Mouse (Mus musculus): ENCODE measurements around the gene Senp8. TPM values are rescaled to one million over a fixed set of nuclear protein-coding genes. Genes with fewer than 3 reads are reported as not detected.

Gene Senp8
- polyA plus RNA-seq, 2 experiments, result 1.8 to 3.1 TPM

DNA sequence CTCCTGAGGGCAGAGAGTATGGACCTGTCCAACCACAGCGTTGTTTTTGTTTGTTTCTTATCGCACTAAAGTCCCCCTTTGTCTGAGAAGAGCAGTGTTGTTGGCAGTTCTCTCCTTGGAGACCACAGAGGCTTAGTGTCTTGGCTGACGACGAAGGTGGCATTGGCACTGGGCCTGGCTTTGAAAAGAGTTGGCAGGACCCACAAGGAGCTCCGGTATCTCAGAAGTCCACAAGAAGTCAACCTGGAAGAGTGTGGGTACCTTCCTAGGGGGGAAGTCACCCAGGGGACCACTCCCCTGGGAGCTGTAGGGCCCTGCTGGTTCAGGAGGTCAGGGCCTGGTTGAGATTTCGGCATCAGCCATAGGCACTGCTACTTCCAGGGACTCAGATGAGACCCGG lies 49.4 kb downstream of the Senp8 start:
- ATAC-seq (ENCODE audit: insufficient read depth), result no peak
- 73% methylated on average over 7 of the region's 7 CpGs for WGBS (ENCODE audit: insufficient replicate concordance)

GRCm38 (mm10) chr9:59696381-59696780 lies 54.1 kb downstream of the Senp8 start:
- H3K9me3 ChIP-seq (ENCODE audit: control insufficient read depth, low read length), result no peaks in the 10 kb centered on the region
- no peaks in the 10 kb centered on the region for H3K36me3 ChIP-seq (replicated peaks; ENCODE audit: control insufficient read depth, insufficient read depth, low read depth)
- H3K4me2 ChIP-seq (ENCODE audit: low read depth), result no peak overlapping the region
- no peak overlapping the region for H3K27ac ChIP-seq
- no peak overlapping the region for H3K4me3 ChIP-seq (ENCODE audit: insufficient read depth in 1 of 2, low read depth in 2 of 2, low read length in 2 of 2)
- H3K9ac ChIP-seq (replicated peaks), result no peak overlapping the region
- no peak for DNase-seq (ENCODE audit: low read depth in 3 of 3, low spot score in 3 of 3)
- H3K27me3 ChIP-seq (ENCODE audit: control insufficient read depth, insufficient read depth, low read length), result no peaks in the 10 kb centered on the region
- TF ChIP-seq CTCF (IDR thresholded peaks at IDR 0.05; ENCODE audit: low read depth), result no peak
- no peak for TF ChIP-seq EP300 (IDR thresholded peaks at IDR 0.05; ENCODE audit: low read depth)
- WGBS (ENCODE audit: insufficient replicate concordance), result 45% methylated on average over 3 of the region's 3 CpGs
- no peaks in the 10 kb centered on the region for H3K4me1 ChIP-seq (replicated peaks; ENCODE audit: control insufficient read depth in 2 of 2, insufficient read depth in 2 of 2, low read length in 1 of 2)
- no peak for ATAC-seq (ENCODE audit: insufficient read depth)

More for the DNA sequence above, 49.4 kb downstream of the Senp8 start:
- H3K27me3 ChIP-seq (ENCODE audit: control insufficient read depth, insufficient read depth, low read length), result no peaks in the 10 kb centered on the region
- TF ChIP-seq EP300 (IDR thresholded peaks at IDR 0.05; ENCODE audit: low read depth), result no peak
- TF ChIP-seq CTCF (IDR thresholded peaks at IDR 0.05; ENCODE audit: low read depth), result no peak
- no peak overlapping the region for H3K27ac ChIP-seq
- no peak overlapping the region for H3K4me3 ChIP-seq (ENCODE audit: insufficient read depth in 1 of 2, low read depth in 2 of 2, low read length in 2 of 2)
- no peak for DNase-seq (ENCODE audit: low read depth in 3 of 3, low spot score in 3 of 3)
- no peaks in the 10 kb centered on the region for H3K9me3 ChIP-seq (ENCODE audit: control insufficient read depth, low read length)
- H3K4me2 ChIP-seq (ENCODE audit: low read depth), result no peak overlapping the region
- H3K9ac ChIP-seq (replicated peaks), result no peak overlapping the region
- H3K4me1 ChIP-seq (replicated peaks; ENCODE audit: control insufficient read depth in 2 of 2, insufficient read depth in 2 of 2, low read length in 1 of 2), result no peaks in the 10 kb centered on the region
- no peaks in the 10 kb centered on the region for H3K36me3 ChIP-seq (replicated peaks; ENCODE audit: control insufficient read depth, insufficient read depth, low read depth)

- 30% methylated on average over 3 of the region's 3 CpGs for WGBS (ENCODE audit: insufficient replicate concordance)
- H3K27me3 ChIP-seq (ENCODE audit: control insufficient read depth, insufficient read depth, low read length), result no peaks in the 10 kb centered on the region; the same call in 1 of the 2 replicates
- H3K4me1 ChIP-seq (replicated peaks; ENCODE audit: control insufficient read depth in 2 of 2, insufficient read depth in 2 of 2, low read length in 1 of 2), result no peaks in the 10 kb centered on the region
- H3K9me3 ChIP-seq (ENCODE audit: control insufficient read depth, low read length), result no peaks in the 10 kb centered on the region
- no peak for ATAC-seq (ENCODE audit: insufficient read depth)
- H3K9ac ChIP-seq (replicated peaks), result no peak overlapping the region
- no peaks in the 10 kb centered on the region for H3K36me3 ChIP-seq (replicated peaks; ENCODE audit: control insufficient read depth, insufficient read depth, low read depth)
- DNase-seq (ENCODE audit: low read depth in 3 of 3, low spot score in 3 of 3), result no peak
- TF ChIP-seq EP300 (IDR thresholded peaks at IDR 0.05; ENCODE audit: low read depth) (no peak), CTCF (IDR thresholded peaks at IDR 0.05; ENCODE audit: low read depth) (no peak)
- no peak overlapping the region for H3K27ac ChIP-seq
- no peak overlapping the region for H3K4me3 ChIP-seq (ENCODE audit: insufficient read depth in 1 of 2, low read depth in 2 of 2, low read length in 2 of 2)
- H3K4me2 ChIP-seq (ENCODE audit: low read depth), result no peak overlapping the region
Measured at GRCm38 (mm10) chr9:59695451-59695813, 55.1 kb downstream of the Senp8 start.

DNA sequence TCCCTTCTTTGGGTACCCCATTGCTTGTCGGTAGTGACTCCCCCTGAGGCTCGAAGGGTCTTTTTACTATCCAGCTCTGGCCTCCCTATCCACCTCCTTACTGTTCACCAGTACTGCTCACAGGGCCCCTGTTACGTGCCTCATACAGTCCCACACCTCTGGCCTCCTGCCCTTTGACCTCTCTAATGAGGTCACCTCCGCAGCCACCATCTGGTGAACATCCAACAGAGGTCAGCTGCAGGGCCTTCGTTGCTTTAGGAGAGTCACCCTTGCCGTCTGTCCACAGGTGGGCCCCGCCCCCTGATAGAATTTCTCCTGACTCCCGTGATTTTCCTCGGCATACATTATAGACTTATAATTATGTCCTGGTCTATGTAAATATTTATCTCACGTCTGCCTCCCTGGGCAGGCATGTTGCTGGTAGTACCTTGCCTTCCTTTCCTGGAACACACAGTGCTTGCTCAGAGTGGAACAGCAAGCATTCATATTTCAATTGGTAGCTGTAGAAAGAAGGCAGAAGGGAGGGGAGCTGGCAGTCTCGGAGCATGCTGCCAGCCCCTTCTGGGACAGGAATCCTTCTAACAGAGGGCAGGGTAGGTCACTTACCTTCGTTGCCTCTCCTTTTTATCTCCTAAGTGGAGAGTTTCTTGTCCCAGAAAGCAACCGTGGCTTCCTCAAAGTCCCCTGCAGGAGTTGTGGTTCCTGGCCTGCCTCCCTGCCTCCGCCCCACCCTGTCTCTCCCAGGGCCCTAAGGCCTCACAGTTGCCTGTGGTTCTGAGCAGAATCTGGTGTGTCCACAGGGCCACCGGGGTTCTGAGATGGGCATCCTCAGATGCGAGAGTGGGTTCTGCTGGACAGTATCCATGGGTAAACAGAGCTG lies 55.7 kb downstream of the Senp8 start:
- Histone ChIP-seq H3K9ac (replicated peaks) (no peak overlapping the region), H3K4me1 (replicated peaks; ENCODE audit: control insufficient read depth in 2 of 2, insufficient read depth in 2 of 2, low read length in 1 of 2) (no peaks in the 10 kb centered on the region), H3K27me3 (ENCODE audit: control insufficient read depth, insufficient read depth, low read length) (no peaks in the 10 kb centered on the region; the same call in 1 of the 2 replicates), H3K36me3 (replicated peaks; ENCODE audit: control insufficient read depth, insufficient read depth, low read depth) (no peaks in the 10 kb centered on the region), H3K4me3 (ENCODE audit: insufficient read depth in 1 of 2, low read depth in 2 of 2, low read length in 2 of 2) (no peak overlapping the region), H3K27ac (no peak overlapping the region), H3K4me2 (ENCODE audit: low read depth) (no peak overlapping the region), H3K9me3 (ENCODE audit: control insufficient read depth, low read length) (no peaks in the 10 kb centered on the region)
- no peak for TF ChIP-seq EP300 (IDR thresholded peaks at IDR 0.05; ENCODE audit: low read depth)
- TF ChIP-seq CTCF (IDR thresholded peaks at IDR 0.05; ENCODE audit: low read depth), result no peak
- no peak for DNase-seq (ENCODE audit: low read depth in 3 of 3, low spot score in 3 of 3)
- no peak for ATAC-seq (ENCODE audit: insufficient read depth)
- 49% methylated on average over 16 of the region's 16 CpGs for WGBS (ENCODE audit: insufficient replicate concordance)

DNA sequence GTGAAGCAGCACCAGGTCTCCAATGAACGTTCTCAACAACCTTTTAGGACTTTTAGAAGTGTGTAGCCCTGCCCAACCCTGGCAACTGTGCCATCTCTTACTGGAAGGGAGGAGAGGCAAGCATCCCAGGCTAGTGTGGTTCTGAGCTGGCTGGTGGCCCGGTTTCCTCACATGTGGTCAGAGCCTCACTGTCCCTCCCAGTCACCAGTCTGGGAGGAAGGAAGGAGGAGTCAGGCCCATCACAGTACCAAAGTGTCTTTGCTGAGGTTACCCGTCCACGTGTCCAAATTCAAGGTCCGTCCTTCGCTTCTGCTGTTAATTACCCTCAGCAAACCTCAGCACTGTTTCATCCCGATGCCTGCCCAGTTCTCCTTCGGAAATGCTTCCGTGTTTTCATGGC lies 58.4 kb downstream of the Senp8 start:
- ATAC-seq (ENCODE audit: insufficient read depth) (no peak), DNase-seq (ENCODE audit: low read depth in 3 of 3, low spot score in 3 of 3) (no peak)
- no peak overlapping the region for H3K27ac ChIP-seq
- H3K36me3 ChIP-seq (replicated peaks; ENCODE audit: control insufficient read depth, insufficient read depth, low read depth), result no peaks in the 10 kb centered on the region
- WGBS (ENCODE audit: insufficient replicate concordance), result 42% methylated on average over 9 of the region's 9 CpGs
- H3K4me2 ChIP-seq (ENCODE audit: low read depth), result no peak overlapping the region
- H3K27me3 ChIP-seq (ENCODE audit: control insufficient read depth, insufficient read depth, low read length), result no peaks in the 10 kb centered on the region; the same call in 1 of the 2 replicates
- no peak overlapping the region for H3K4me3 ChIP-seq (ENCODE audit: insufficient read depth in 1 of 2, low read depth in 2 of 2, low read length in 2 of 2)
- H3K9me3 ChIP-seq (ENCODE audit: control insufficient read depth, low read length), result no peaks in the 10 kb centered on the region
- TF ChIP-seq CTCF (IDR thresholded peaks at IDR 0.05; ENCODE audit: low read depth) (no peak), EP300 (IDR thresholded peaks at IDR 0.05; ENCODE audit: low read depth) (no peak)
- H3K4me1 ChIP-seq (replicated peaks; ENCODE audit: control insufficient read depth in 2 of 2, insufficient read depth in 2 of 2, low read length in 1 of 2), result no peaks in the 10 kb centered on the region; a peak in 1 of 4 replicates
- H3K9ac ChIP-seq (replicated peaks), result no peak overlapping the region

Data from liver, embryonic 14.5 days (tissue).